Mouse (Mus musculus) effector memory CD4-positive, alpha-beta T cell, adult 7 months (primary cell): ENCODE results near the gene Ppargc1a. TPM values are rescaled to one million over a fixed set of nuclear protein-coding genes. Genes with fewer than 3 reads are reported as not detected.

ENCODE experiments used
- polyA plus RNA-seq: library from polyadenylated mRNA; unstranded; fragments of 100-300 nt; shearing (Covaris generic); gene quantifications from one replicate; pipeline ENCODE4 v1.2.1, GENCODE M21; 2017

The Ppargc1a gene
- polyA plus RNA-seq: 0.80 TPM

DNA sequence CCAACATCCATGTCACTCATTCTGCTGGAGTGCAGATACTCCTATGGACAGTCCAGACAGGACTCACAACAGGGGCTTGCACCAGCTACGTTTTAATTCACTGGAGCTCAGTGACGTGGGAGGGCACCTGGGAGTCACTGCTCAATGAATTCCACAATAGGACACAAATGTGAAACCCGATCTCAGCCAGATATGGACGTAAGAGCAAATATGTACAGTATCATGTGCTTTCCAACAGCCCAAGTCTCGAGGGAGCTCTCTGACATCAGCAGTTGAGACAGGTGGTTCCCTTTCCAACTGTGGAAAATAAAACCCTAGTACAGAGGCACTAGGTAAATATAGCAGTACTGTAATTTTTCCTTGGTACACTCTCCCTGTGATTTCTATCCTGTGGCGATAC lies at the start of gene Ppargc1a:
Gene Ppargc1a, minus strand, starts transcription at position 68 of the 400 bp plus-strand sequence.

